Mouse (Mus musculus): ENCODE measurements around the gene Prr13. TPM values are rescaled to one million over a fixed set of nuclear protein-coding genes. Genes with fewer than 3 reads are reported as not detected.

Gene Prr13
- polyA plus RNA-seq, 1 experiment from 2014 or later = 90.3 TPM

DNA sequence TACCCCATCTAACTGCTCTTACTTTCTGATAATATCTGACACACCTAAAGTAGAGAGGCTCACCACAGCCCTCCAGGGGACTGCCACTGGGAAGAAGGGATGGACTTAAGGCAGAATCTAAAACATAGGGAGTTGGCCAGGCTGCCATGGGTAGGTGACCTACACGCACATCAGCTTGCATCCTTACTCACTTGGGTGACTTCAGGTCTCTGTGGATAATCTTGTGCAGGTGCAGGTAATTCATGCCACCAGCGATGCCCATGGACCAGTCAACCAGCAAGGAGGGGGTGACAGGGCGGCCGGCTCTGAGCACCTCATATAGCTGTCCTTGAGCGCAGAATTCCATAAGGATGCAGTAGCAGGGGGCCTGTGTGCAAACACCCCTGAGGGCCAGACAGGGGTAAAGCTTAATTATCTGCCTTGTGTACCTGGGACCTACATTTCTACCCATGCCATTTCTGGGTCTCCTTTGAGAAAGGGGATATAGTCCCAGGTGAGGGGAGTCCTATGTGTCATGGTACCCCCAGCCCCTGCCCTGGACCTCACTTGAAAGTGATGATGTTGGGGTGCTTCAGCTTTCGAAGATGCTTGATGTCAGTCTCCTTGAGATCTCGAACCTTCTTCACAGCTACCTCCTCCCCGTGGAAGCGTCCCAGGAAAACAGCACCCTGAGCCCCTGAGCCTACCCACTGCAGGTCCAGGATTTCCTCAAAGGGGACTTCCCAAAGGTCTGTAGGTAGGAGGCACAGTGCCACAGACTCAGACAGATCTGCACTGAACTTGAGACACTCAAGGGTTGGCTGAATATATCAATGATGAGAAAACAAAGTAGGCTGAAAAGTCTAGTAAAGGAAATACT, 45.3 kb downstream of the Prr13 start:
- no peak for DNase-seq (ENCODE audit: low spot score)

DNA sequence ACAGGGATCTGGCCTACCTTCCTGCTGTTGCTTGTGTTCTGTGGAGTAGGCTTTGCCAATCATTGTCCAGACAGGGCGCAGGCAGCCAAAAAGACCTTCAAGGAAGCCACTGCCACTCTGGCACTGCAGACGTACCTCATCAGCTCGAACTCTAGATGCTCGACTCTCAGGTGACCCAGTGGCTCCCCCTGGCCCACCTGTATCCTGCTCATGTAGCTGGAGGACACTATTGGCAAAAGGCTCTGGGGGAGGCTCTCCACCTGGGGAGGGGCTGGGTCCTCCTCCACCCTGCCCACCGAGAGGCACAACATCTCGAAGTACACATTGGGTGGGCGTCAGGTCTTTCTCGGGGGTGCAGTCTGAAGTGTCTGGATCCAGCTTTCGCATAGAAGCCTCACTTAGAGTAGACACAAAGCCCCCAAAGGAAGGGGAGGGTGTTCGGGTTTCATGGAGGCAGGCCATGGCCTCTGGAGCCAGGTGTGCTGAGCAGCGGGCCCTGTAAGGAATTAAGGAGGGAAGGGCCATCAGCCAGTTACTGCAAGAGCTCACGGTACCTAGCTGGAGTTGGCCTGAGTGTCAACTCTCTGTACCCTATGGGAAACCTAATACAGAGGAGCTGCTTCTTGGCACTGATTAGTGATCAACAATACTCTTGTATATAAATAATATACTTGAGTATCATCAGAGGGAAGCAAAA, 46.4 kb downstream of the Prr13 start:
- no peak for DNase-seq (ENCODE audit: low spot score)

DNA sequence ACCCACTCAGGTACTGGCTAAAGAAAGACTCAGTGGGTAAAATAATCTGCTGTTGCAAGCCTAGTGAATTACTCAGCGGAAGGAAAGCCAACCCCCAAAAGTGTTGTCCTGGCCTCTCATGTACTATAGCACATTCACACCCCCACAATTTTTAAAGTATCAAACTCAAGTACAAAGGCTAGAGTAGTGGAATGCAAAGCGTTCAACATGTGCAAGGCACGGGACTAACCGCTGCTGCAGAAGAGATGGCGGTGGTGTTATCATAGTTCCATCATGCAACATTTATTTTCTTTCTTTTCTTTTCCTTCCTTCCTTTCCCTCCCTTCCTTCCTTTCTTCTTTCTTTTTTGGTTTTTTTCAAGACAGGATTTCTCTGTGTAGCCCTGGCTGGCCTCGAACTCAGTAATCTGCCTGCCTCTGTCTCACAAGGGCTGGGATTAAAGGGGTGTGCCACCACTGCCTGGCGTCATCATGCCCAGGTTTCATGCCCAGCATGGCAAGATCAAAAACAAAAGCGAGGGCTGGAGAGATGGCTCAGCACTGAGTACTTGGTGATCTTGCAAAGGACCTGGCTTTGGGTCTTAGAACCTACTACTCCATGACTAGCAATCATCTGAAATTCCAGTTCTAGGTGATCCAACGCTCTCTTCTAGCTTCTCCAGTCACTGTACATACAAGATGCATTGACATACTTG, 47.1 kb downstream of the Prr13 start:
- no peak for DNase-seq (ENCODE audit: low spot score)

DNA sequence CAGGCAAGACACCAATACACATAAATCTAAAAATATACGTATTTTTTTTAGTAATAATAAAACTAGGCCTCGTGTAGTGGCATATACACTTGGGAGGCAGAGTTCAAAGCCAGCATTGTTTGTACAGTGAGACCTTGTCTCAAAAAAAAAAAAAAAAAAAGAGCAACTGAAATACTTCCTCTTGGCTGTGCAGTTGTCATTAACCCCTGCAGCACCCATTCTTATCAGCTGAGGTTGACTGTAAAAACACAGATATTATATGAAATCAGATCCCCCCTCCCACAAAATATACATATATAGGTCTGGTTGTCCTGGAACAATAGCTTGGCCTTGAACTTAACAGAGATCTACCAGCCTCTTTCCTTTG, 47.6 kb downstream of the Prr13 start:
- DNase-seq (ENCODE audit: low spot score) = no peak

DNA sequence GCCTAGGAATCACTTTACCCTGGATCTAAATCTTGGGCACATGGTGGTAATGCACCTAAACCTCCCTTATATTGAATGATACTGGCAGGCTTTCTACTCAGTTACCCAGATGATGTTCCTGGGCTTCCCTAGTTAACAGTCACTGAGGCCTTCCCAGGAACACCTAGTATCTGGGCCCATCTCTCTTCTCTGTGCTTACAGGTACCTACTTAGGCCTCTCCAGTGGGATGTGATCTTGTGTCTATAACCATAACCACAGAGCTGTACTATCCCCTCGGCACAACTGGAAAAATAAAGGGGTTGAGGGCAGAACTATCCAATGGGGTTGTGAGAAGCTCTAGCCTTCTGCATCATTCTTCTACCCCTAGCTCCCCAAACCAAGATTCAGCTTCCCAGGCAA, 48.0 kb downstream of the Prr13 start:
- DNase-seq (ENCODE audit: low spot score) = no peak

DNA sequence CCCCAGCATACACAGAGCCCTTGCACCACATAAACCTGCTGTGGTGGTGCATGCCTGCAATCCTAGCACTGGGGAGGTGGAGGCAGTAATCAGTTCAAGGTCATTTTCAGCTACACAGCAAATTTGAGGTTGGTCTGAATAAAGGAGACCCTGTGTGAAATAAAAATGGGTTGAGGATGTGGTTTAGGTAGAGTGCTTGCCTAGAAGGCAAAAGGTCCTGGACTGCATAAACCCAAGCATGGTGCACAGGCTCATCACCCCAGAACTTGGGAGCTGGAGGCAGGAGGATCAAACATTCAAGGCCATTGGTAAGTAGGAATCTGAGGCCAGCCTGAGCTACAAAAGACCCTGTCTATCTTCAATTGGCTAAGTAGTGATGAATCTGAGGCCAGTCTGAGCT, 48.7 kb downstream of the Prr13 start:
- no peak for DNase-seq (ENCODE audit: low spot score)

DNA sequence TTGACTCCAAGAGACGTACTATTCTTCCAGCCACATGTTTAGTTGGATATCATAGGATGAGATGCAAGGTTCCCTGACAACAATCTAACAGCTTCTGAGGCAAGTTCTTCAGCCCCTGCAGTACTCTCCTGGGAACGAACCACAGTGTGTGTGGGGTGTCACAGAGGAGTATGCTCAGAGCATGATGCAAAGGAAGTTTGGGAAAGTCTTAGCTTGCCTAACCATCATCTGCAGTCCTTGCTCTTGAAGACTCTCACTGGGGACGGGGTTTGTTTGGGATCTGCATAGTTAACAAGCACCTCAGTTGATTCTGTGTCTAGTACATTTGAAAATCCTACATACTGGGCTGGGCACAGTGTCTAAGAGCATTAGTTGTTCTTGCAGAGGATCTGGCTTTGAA, 49.5 kb downstream of the Prr13 start:
- no peak for DNase-seq (ENCODE audit: low spot score)

DNA sequence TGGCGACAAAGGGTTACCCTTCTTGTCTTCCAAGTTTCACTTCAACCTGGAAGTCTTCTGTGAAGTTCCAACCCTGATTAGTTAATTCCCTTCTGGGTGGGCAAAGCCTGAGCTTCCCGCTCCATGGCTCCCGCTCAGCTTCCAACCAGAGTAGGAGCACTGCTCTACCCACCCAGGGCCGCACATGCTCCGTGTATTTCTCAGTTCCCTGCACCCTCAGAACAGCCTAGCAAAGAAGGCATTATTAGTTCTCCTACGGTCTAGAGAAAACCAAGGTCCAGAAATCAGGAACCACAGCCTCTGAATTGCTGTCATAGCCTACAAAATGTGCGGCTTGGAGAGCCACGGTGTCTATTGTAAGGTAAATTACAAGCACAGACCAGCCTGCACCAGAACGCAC, 51.3 kb downstream of the Prr13 start:
- no peak for DNase-seq (ENCODE audit: low spot score)

DNA sequence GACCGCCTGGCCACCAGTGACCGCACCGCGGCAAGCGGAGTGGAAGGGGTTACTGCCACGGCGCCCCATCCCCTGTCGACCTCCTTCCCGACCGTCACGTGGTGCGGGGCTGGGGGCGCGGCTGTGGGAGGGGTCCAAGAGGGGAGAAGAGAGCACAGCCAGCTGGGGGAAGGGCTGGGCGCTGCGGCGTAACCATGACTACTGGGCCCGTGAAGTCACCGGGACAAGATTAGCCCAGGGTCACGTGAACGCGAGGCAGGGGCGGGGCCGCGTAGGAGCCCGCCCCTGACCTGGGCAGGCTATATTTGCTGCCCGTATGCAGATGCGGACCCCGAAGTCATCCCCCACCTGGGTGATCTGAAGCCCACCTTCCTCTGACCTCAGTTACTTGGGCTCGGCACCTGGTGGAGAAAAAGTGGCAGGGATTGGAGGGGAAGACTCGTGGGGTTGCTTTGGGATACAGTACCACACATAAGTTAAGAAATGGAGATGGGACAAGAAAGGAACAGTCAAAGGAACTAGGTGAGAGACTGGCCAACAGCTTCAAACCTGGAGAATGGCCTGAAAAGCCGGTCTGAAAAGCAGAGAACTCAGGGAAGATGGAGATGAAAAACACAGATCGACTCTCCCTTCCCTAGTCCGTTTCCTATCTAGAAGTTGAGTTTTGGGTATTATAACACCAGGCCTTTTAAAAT, 51.9 kb downstream of the Prr13 start:
- peak; percentile 81 for DNase-seq (ENCODE audit: low spot score)

DNA sequence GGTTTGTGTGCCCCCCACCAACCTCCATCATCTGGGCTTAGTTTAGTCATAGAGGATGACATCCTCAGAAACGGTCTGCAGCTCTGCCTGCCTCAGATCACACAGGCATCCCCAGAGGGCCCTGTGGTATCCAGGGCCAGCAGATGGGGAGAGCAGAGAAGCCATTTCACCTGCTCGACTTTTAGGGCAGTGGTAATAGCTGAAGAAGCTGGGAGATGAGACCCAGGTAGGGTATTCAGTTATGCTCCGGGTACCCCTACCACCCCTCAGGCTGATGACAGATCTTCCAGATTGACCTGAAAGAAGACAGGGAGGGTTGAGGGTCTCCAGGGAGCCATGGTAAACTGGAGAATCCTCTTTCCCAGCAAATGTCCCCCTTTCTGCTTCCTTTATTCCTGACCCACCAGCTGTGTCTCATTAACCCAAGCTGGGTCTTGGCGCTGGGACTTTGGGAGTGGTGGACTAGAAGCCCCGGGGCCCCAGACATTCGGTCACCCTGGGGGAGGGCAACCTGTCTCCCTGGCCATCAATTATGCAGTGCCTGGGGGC, 52.5 kb downstream of the Prr13 start:
- DNase-seq (ENCODE audit: low spot score) = no peak

DNA sequence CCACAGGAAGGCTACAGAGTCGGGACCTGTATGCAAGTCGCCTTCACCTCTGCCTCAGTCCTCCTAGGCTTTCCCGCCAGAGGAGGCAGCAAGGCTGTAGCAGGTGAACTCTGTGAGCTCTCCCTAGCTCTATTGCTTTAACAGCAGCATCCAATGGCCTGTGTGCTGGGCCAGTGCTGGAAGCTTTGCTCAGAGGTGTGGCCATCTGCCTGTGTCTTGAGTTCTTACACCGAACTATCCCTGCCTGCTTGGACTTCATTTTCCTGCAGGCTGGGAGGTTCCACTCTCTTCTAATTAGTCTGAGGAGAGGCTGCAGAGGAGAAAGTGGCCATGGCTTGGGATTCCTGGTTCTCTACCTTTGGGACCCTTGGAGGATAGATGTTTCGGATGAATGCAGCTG, 53.2 kb downstream of the Prr13 start:
- DNase-seq (ENCODE audit: low spot score) = no peak

Other genes starting within 250 kb of the Prr13 start
- gene Itgb7, start 227.1 kb upstream of the Prr13 start, polyA plus RNA-seq (2015; fragmentation: Nextera tagmentation; extraction: Ambion mirVana) = 65.6 and 68.7 TPM in 2 replicates
- gene Rarg, start 201.5 kb upstream of the Prr13 start, polyA plus RNA-seq (2015; fragmentation: Nextera tagmentation; extraction: Ambion mirVana) = 6.0 and 7.4 TPM in 2 replicates
- 0.17 and 0.26 TPM in 2 replicates for gene Gm9918, start 188.5 kb upstream of the Prr13 start, polyA plus RNA-seq (2015; fragmentation: Nextera tagmentation; extraction: Ambion mirVana)
- 53.5 and 55.1 TPM in 2 replicates for gene Mfsd5, start 179.6 kb upstream of the Prr13 start, polyA plus RNA-seq (2015; fragmentation: Nextera tagmentation; extraction: Ambion mirVana)
- 17.7 and 18.0 TPM in 2 replicates for gene Espl1, start 162.8 kb upstream of the Prr13 start, polyA plus RNA-seq (2015; fragmentation: Nextera tagmentation; extraction: Ambion mirVana)
- gene Pfdn5, start 132.9 kb upstream of the Prr13 start, polyA plus RNA-seq (2015; fragmentation: Nextera tagmentation; extraction: Ambion mirVana) = 446 and 454 TPM in 2 replicates
- 94.7 and 107 TPM in 2 replicates for gene Myg1, start 127.3 kb upstream of the Prr13 start, polyA plus RNA-seq (2015; fragmentation: Nextera tagmentation; extraction: Ambion mirVana)
- 56.8 and 61.7 TPM in 2 replicates for gene Aaas, start 108.3 kb upstream of the Prr13 start, polyA plus RNA-seq (2015; fragmentation: Nextera tagmentation; extraction: Ambion mirVana)
- gene Sp7, start 91.8 kb upstream of the Prr13 start, polyA plus RNA-seq (2015; fragmentation: Nextera tagmentation; extraction: Ambion mirVana) = 0.10 and 0.13 TPM in 2 replicates
- 9.7 and 10.9 TPM in 2 replicates for gene Sp1, start 52.9 kb upstream of the Prr13 start, polyA plus RNA-seq (2015; fragmentation: Nextera tagmentation; extraction: Ambion mirVana)
- 1.8 and 2.1 TPM in 2 replicates for gene Amhr2, start 13.7 kb upstream of the Prr13 start, polyA plus RNA-seq (2015; fragmentation: Nextera tagmentation; extraction: Ambion mirVana)
- 263 and 265 TPM in 2 replicates for gene Pcbp2, start 11.5 kb downstream of the Prr13 start, polyA plus RNA-seq (2015; fragmentation: Nextera tagmentation; extraction: Ambion mirVana)
- 2.0 TPM in 1 of 2 replicates, not detected in the other for gene Gm10337, start 44.7 kb downstream of the Prr13 start, polyA plus RNA-seq (2015; fragmentation: Nextera tagmentation; extraction: Ambion mirVana)
- 4.1 and 4.2 TPM in 2 replicates for gene Map3k12, start 58.0 kb downstream of the Prr13 start, polyA plus RNA-seq (2015; fragmentation: Nextera tagmentation; extraction: Ambion mirVana)
- 65.5 and 66.3 TPM in 2 replicates for gene Tarbp2, start 59.2 kb downstream of the Prr13 start, polyA plus RNA-seq (2015; fragmentation: Nextera tagmentation; extraction: Ambion mirVana)
- gene Npff, start 65.9 kb downstream of the Prr13 start, polyA plus RNA-seq (2015; fragmentation: Nextera tagmentation; extraction: Ambion mirVana) = 2.1 and 3.9 TPM in 2 replicates
- gene Gm28047, start 166.0 kb downstream of the Prr13 start, polyA plus RNA-seq (2015; fragmentation: Nextera tagmentation; extraction: Ambion mirVana) = not detected in 2 replicates
- 18.1 and 21.8 TPM in 2 replicates for gene Atf7, start 166.4 kb downstream of the Prr13 start, polyA plus RNA-seq (2015; fragmentation: Nextera tagmentation; extraction: Ambion mirVana)
- 76.9 and 85.0 TPM in 2 replicates for gene Atp5g2, start 213.3 kb downstream of the Prr13 start, polyA plus RNA-seq (2015; fragmentation: Nextera tagmentation; extraction: Ambion mirVana)

Data from thymus, postnatal 0 days (tissue).